Mouse (Mus musculus) midbrain, postnatal 0 days (tissue): ENCODE results near the gene Pms2. TPM values are rescaled to one million over a fixed set of nuclear protein-coding genes. Genes with fewer than 3 reads are reported as not detected.

ENCODE experiments used
- ATAC-seq: fragments of 200-750 bp; cut with Nextera tagmentation; 2 replicates; pipeline ENCODE4 v1.8.0; 2017; ENCODE audit warnings: moderate number of reproducible peaks, mild to moderate bottlenecking, moderate TSS enrichment, moderate library complexity; ENCODE audit not compliant: low FRiP score
- DNase-seq: peaks from one replicate; pipeline ENCODE4 v3.0.0-alpha.2; 2015; ENCODE audit warnings: low spot score
- H3K27ac ChIP-seq: fragments of 300-500 bp; sonication (generic); 2 replicates; pipeline ENCODE4 v1.5.1; 2014; ENCODE audit warnings: low read depth, mild to moderate bottlenecking, low read length, mixed read lengths
- H3K27me3 ChIP-seq: fragments of 300-500 bp; sonication (generic); 2 replicates; pipeline ENCODE4 v1.6.1; 2014; ENCODE audit warnings: low read length, control low read depth, mixed read lengths; ENCODE audit not compliant: insufficient read depth
- H3K36me3 ChIP-seq: fragments of 300-500 bp; sonication (generic); 2 replicates; pipeline ENCODE4 v1.6.1; 2014; ENCODE audit warnings: low read length, control low read depth, mixed read lengths; ENCODE audit not compliant: insufficient read depth
- H3K4me1 ChIP-seq: fragments of 300-500 bp; sonication (generic); 2 replicates; pipeline ENCODE4 v1.6.1; 2014; ENCODE audit warnings: mild to moderate bottlenecking, control low read depth, antibody characterized with exemption, low read length, mixed read lengths; ENCODE audit not compliant: insufficient read depth
- H3K4me2 ChIP-seq: fragments of 300-500 bp; sonication (generic); 2 replicates; pipeline ENCODE4 v1.6.1; 2014; ENCODE audit warnings: low read depth, mild to moderate bottlenecking, low read length, mixed read lengths; ENCODE audit not compliant: poor library complexity, severe bottlenecking
- H3K4me3 ChIP-seq: fragments of 300-500 bp; sonication (generic); 2 replicates; pipeline ENCODE4 v1.5.1; 2014; ENCODE audit warnings: low read depth, mild to moderate bottlenecking, low read length, moderate library complexity
- H3K9ac ChIP-seq: fragments of 300-500 bp; sonication (generic); replicated peaks from 2 replicates; pipeline ENCODE4 v1.6.1; 2014; ENCODE audit warnings: mild to moderate bottlenecking, low read length, moderate library complexity, mixed read lengths; ENCODE audit not compliant: poor library complexity, severe bottlenecking
- H3K9me3 ChIP-seq: fragments of 300-500 bp; sonication (generic); 2 replicates; pipeline ENCODE4 v1.6.1; 2016; ENCODE audit warnings: low read length, control low read depth
- CTCF ChIP-seq: IDR thresholded peaks from 2 replicates; pipeline ENCODE4 v1.5.1; 2016; ENCODE audit warnings: antibody characterized with exemption, mild to moderate bottlenecking
- WGBS: fragments of 180-500 bp; shearing (Covaris S2); extraction: QIAGEN DNeasy Blood & Tissue Kit; methylation state at CpG from one replicate; pipeline ENCODE4 v1.1.7; 2014; 5-methylcytosine and 5-hydroxymethylcytosine counted together
- polyA plus RNA-seq: library from polyadenylated mRNA; unstranded; fragments of >200 nt; fragmentation: Nextera tagmentation; extraction: Ambion mirVana; gene quantifications from 2 replicates; pipeline ENCODE4 v1.2.1, GENCODE M21; 2015
- total RNA-seq: library from RNA; depleted of rRNA; stranded (reverse); fragments of >200 nt; gene quantifications from 2 replicates; pipeline ENCODE4 v1.2.3, GENCODE M21; 2014

The Pms2 gene
- total and polyA plus RNA-seq, 2 experiments from 2014 or later, result 14.0 to 24.8 TPM

- Histone ChIP-seq H3K36me3 (peaks cover 9% of the 10 kb centered on the region; the same call in 1 of the 2 replicates), H3K4me2 (no peak overlapping the region), H3K27me3 (no peaks in the 10 kb centered on the region), H3K9ac (no peak overlapping the region), H3K4me1 (no peaks in the 10 kb centered on the region), H3K9me3 (no peaks in the 10 kb centered on the region), H3K27ac (no peak overlapping the region), H3K4me3 (no peak overlapping the region)
- WGBS, result 94% methylated on average over 11 of the region's 11 CpGs
- no peak for TF ChIP-seq CTCF
- ATAC-seq (no peak), DNase-seq (no peak)
Measured at GRCm38 (mm10) chr5:143959551-143959950, 49.8 kb downstream of the Pms2 start.

GRCm38 (mm10) chr5:143961176-143961575 is 51.4 kb downstream of the Pms2 start:
- Histone ChIP-seq H3K9ac (no peak overlapping the region), H3K4me2 (no peak overlapping the region), H3K4me3 (no peak overlapping the region), H3K4me1 (no peaks in the 10 kb centered on the region), H3K27ac (no peak overlapping the region), H3K27me3 (no peaks in the 10 kb centered on the region), H3K9me3 (no peaks in the 10 kb centered on the region), H3K36me3 (peaks cover 9% of the 10 kb centered on the region; the same call in 1 of the 2 replicates)
- DNase-seq (no peak), ATAC-seq (no peak)
- no peak for TF ChIP-seq CTCF
- 88% methylated on average over 7 of the region's 8 CpGs for WGBS

DNA sequence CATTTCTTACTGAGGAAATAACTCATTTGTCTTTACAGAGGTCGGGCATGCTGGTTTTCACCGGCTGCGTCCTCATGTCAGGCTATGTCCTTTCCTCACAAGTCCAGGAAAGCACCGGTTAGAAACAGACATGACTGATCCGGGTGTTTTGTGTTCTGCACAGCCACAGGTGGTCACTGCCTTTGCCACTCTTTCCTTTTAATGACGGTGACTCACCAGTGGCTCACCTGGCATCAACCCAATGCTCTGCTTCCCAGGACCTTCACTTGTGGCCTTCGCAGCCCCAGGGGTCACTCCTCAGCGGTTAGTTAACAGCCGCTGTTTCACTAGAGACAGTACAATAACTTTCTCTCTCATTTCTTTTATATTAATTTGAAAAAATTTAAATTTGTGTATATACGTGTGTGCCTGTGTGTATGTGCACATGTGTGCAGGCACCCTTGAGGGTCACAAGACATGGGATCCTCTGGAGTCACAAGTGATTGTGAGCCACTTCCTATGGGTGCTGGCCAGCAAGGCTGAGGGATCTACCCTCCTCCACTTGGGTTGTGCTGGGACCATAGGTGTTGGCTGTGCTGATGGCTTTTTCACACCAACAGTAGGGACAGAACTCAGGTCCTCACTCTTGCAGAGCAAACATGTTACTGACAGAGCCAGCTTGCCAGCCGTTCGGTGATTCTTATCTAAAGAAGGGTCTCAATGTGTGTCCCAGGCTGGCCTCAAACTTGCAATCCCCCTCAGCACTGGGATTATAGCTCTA is 56.0 kb downstream of the Pms2 start:
- H3K4me3 ChIP-seq, result no peak overlapping the region
- no peaks in the 10 kb centered on the region for H3K27me3 ChIP-seq
- H3K36me3 ChIP-seq, result no peaks in the 10 kb centered on the region; the same call in 1 of the 2 replicates
- H3K4me2 ChIP-seq, result no peak overlapping the region
- WGBS, result 87% methylated on average over 12 of the region's 12 CpGs
- H3K9ac ChIP-seq, result no peak overlapping the region
- DNase-seq (no peak), ATAC-seq (no peak)
- no peaks in the 10 kb centered on the region for H3K4me1 ChIP-seq
- no peaks in the 10 kb centered on the region for H3K9me3 ChIP-seq
- no peak for TF ChIP-seq CTCF
- no peak overlapping the region for H3K27ac ChIP-seq

DNA sequence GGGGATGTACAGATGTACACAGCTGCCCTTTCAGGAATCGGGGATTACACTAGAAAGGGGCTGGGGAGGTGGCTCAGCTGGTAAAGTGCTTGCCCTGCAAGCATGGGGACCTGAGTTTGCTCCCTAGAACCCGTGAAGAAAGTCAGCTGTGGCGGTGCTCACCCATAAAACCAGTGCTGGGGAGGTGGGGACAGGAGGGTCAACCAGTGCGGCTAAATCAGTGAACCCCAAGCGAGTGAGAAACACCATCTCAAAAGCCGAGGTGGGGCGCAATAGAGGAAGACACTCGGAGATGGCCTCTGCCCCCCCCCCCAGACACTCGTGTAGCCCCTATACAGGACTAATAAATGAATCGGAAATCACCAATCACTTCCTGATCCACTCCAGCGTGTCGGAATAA is 56.9 kb downstream of the Pms2 start:
- Histone ChIP-seq H3K4me1 (no peaks in the 10 kb centered on the region), H3K4me3 (no peak overlapping the region), H3K27me3 (no peaks in the 10 kb centered on the region), H3K9me3 (no peaks in the 10 kb centered on the region), H3K9ac (no peak overlapping the region), H3K4me2 (no peak overlapping the region), H3K36me3 (no peaks in the 10 kb centered on the region; the same call in 1 of the 2 replicates), H3K27ac (no peak overlapping the region)
- no peak for DNase-seq
- 92% methylated on average over 12 of the region's 12 CpGs for WGBS
- TF ChIP-seq CTCF, result no peak
- no peak for ATAC-seq

DNA sequence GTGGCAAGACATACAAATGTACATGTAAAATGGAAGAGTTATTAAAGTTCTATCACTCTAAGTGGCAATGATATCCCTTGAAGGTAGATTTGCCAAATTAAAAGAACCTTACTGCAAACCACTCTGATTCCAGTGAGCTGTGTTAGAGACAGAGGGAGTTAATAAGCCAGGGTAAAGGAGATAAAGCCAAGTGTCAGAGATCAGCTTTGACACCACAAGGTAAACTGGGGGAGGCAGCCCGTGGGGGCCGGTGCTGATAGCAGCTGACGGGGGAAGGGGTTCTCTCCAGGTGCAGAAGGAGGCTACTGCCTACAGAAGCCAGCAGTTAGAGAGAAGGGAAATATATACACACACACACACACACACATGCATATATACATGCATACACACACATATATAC is 62.9 kb downstream of the Pms2 start:
- no peak for DNase-seq
- Histone ChIP-seq H3K4me3 (no peak overlapping the region), H3K4me2 (no peak overlapping the region), H3K27ac (no peak overlapping the region), H3K36me3 (no peaks in the 10 kb centered on the region), H3K4me1 (no peaks in the 10 kb centered on the region), H3K9ac (no peak overlapping the region), H3K27me3 (no peaks in the 10 kb centered on the region), H3K9me3 (no peaks in the 10 kb centered on the region)
- no peak for TF ChIP-seq CTCF
- 63% methylated on average over 3 of the region's 3 CpGs for WGBS
- no peak for ATAC-seq

- DNase-seq, result peak; percentile 55
- WGBS, result 50% methylated on average over 4 of the region's 4 CpGs
- no peaks in the 10 kb centered on the region for H3K4me1 ChIP-seq
- H3K36me3 ChIP-seq, result no peaks in the 10 kb centered on the region
- H3K27me3 ChIP-seq, result no peaks in the 10 kb centered on the region
- H3K4me2 ChIP-seq, result no peak overlapping the region
- no peak overlapping the region for H3K9ac ChIP-seq
- no peak; the same call in 1 of the 2 replicates for ATAC-seq
- H3K27ac ChIP-seq, result no peak overlapping the region
- H3K9me3 ChIP-seq, result no peaks in the 10 kb centered on the region
- TF ChIP-seq CTCF, result peak; percentile 78
- no peak overlapping the region for H3K4me3 ChIP-seq
Measured at GRCm38 (mm10) chr5:143974931-143975630, 65.3 kb downstream of the Pms2 start.
